Mouse (Mus musculus): Measurements from ENCODE around the gene Snx1.
A peak's percentile ranks its signal among the peaks of the same experiment; 100 is the strongest.

The Snx1 gene

GRCm38 (mm10) chr9:66088411-66088810 is 38.0 kb downstream of the Snx1 start:
- DNase-seq (ENCODE audit: low spot score), result peak; percentile 76

DNA sequence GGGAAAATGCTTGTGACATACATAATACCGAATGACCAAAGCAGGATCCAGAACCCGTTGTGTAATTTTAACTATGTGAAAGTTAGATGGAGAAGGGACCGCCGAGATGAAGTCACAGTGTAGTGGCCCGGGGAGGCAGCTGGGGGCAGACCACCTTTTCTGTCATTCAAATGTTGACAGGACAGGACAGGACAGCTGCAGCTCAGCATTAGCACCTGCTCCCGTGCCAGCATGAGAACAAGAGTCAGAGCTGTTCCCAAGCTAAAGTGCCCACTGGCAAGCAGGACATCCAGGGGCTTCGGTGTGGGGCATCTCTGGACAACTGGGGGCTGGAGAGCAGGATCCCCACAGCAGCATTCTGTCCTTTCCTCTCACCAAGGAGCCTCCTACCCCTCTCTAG is 39.3 kb downstream of the Snx1 start:
- DNase-seq (ENCODE audit: low spot score), result no peak

GRCm38 (mm10) chr9:66084171-66084570 is 42.2 kb downstream of the Snx1 start:
- DNase-seq (ENCODE audit: low spot score), result no peak

DNA sequence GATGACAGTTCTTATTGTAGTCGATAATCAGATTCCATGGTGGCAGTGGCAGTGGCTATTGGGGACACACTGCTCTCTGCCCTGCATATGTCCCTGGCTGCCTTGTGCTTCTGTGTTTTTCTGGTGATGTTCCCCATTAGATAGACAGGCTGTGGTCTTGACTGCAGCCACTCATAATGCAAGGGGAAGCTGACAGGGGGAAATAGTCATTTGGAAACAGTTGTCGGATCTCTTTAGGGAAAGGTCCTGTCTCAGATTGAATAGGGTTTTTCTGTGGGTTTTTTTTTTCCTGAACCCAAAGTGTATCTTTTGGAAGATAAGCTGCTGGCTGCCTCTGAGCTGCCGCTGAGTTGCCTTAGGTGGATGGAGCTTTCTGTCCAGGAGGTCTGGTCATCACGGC is 44.4 kb downstream of the Snx1 start:
- no peak for DNase-seq (ENCODE audit: low spot score)

GRCm38 (mm10) chr9:66080804-66081459 is 45.5 kb downstream of the Snx1 start:
- no peak for DNase-seq (ENCODE audit: low spot score)

- no peak for DNase-seq (ENCODE audit: low spot score)
Measured at GRCm38 (mm10) chr9:66078493-66078892, 47.9 kb downstream of the Snx1 start.

DNA sequence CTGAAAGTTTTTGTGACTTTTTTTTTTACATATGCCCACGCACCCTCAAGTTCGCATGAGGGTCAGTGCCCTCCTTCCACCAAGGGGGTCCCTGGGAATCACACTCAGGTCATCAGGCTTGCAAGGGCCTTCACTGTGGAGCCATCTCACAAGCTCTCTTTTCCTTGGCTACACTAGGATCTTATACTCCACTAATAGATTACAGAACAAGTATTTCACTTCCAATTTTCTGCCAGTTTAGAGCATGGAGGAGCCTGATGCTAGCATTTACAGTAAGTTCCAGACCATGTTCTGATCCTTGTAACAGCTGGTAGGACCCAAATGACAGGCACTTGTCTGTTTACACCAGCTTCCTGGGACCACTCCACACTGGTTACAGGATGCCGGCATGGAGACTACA is 48.3 kb downstream of the Snx1 start:
- DNase-seq (ENCODE audit: low spot score), result no peak

- DNase-seq (ENCODE audit: low spot score), result no peak
Measured at GRCm38 (mm10) chr9:66072754-66073153, 53.6 kb downstream of the Snx1 start.

- DNase-seq (ENCODE audit: low spot score), result no peak
Measured at GRCm38 (mm10) chr9:66070151-66070550, 56.2 kb downstream of the Snx1 start.

DNA sequence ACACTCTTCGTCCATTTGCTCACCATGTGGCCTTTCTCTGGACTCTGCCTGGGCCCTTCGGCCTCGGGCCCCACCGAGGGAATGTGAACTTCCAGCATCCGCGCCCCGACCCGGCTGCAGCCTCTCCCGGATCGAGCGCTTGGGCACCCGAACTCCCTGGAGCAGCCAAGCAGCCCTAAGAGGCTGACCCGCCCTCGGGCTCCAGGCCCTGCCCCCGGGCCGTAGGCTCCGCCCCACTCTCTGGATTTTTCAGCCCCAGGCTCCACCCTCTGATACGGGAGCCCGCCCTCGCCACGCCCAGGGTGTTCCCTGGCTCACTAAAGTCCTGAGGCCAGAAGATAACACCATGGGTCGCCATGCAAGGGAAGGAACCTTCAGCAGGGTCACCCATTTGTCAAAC is 56.8 kb downstream of the Snx1 start, which contains the start of gene Snx22:
Gene Snx22, minus strand, starts transcription at position 137 of the 400 bp plus-strand sequence.
- DNase-seq (ENCODE audit: low spot score), result peak; percentile 89

DNA sequence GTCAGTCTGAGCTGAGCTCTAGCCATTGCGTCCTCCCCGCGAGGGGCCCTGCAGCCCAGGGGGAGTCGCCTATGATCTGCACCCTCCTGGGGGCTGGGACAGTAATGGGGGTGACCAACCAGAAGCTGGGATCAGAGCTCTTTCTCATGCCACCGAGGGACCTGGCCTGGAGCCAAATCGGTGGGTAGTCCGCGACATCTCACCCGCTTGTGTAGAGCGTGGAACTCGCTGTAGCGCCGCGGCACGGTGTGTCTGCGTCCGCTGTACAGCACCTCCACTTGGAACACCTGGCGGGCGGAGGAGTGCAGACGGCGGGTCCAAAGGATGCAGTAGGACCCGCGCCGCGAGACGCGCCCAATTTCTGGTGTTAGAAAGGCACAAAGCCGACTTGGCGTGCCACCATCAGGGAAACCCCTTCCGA is 57.4 kb downstream of the Snx1 start:
- peak; percentile 37 for DNase-seq (ENCODE audit: low spot score)

DNA sequence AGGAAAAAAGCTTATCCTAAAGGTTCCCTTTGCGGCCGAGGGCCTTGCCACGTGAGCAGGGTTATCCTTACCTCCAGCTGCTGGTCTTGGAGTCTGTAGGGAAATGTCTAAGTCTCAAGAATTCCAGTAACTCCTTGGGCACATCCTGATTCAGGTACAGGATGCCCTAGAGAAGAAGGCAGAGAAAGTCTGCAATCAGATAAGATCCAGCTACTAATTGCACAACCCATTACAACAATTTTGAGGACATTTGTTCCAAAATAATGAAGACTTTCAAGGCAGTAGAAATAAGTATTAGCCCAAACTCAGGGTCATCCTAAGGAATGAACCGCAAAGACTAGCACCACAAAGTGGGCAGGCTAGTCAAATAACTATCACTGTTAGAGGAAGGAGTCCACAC is 58.3 kb downstream of the Snx1 start:
- DNase-seq (ENCODE audit: low spot score), result no peak

GRCm38 (mm10) chr9:66067542-66067941 is 58.8 kb downstream of the Snx1 start:
- DNase-seq (ENCODE audit: low spot score), result peak; percentile 69

DNA sequence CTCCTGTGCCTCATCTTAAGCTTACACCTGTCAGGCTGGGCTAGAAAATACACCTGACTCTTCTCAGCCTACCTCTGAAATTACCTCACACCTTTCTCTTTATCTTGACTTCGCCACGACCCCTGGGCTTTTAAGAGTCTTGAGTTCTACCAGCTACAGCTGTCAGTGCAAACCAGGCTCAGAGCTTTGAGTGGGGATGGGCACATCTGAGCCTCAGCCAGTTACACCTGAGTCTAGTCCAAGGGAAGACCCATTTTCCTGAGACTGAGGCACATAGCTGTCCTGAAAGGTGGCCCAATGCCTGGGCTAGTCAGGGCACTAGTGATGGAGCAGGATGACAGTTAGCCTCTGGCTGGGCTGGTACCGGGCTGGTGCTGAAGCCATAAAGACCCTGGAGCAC is 59.6 kb downstream of the Snx1 start:
- no peak for DNase-seq (ENCODE audit: low spot score)

DNA sequence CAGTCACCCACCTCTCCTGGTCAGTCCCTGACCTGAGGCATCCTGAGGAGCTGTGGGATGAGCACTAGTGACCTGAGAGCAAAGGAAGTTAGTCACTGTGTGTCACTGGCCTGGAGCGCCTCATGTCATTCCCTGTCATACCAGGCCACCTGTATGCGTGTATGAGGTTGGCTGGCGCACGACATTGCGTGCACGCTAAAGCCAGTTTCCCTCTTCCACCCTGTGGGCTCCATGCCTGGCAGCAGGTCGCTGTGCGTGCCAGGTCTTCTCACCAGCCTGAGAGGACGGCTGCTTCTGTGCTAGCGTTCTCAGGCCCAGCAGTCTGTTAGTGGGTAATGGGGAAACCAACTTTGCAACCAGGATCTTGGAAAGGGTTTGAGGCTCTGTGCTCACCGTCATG is 62.1 kb downstream of the Snx1 start:
- no peak for DNase-seq (ENCODE audit: low spot score)

DNA sequence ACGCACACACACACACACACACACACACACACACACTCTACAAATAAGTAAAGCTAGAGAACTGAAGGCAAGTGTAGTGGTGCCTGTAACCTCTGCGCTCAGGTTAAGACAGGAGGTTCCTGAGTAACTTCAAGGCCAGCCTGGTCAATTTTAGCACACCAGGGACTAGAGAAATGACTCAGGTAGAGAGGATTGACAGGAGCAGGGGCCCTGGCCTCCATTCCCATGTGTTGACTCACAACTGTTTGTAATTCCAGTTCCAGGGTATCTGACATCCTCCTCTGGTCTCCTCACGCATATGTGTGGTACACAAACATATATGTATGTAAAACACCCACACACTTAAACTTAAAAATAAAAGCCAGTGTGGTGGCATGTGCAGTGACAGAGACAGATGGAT is 62.9 kb downstream of the Snx1 start:
- DNase-seq (ENCODE audit: low spot score), result no peak

- DNase-seq (ENCODE audit: low spot score), result no peak
Measured at GRCm38 (mm10) chr9:66061656-66062055, 64.7 kb downstream of the Snx1 start.

DNA sequence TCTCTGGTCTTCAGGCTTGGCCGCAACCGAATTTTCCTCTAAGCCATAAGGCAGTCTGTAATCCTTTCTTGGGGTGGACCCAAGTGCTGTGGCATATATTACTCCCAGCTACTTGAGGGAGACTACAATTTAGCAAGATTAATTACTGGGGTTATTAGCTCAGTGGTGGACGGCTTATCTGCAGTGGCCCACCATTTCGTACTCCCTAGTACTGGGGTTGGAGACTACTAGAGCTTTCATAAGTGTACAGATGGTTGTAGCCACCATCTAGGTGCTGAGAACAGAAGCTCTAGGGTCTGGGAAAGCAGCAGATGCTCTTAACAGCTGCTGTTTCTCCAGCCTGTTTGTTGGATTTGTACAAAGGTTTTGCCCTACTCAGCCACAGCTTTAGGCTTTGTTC is 65.4 kb downstream of the Snx1 start:
- DNase-seq (ENCODE audit: low spot score), result peak; percentile 59

DNA sequence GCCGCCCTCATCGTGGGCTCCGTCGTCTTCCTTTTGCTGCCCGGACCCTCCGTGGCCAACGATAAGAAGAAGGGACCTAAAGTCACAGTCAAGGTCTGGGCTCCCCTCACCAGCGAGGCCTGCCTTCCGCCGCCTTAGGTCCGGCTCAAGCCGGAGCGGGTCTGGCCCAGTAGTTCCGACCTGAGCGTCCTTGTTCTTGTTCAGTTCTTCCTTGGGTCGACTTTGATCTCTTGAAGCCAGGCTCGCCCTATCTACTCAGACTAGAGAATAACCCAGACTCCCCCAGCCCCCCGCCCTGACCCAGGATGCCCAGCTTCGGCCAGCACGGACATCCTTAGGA is 66.1 kb downstream of the Snx1 start:
- DNase-seq (ENCODE audit: low spot score), result no peak

GRCm38 (mm10) chr9:66059583-66060307 is 66.6 kb downstream of the Snx1 start, which contains the start of gene Ppib:
Gene Ppib, plus strand, starts transcription at chr9:66060222.
- DNase-seq (ENCODE audit: low spot score), result peak; percentile 98

DNA sequence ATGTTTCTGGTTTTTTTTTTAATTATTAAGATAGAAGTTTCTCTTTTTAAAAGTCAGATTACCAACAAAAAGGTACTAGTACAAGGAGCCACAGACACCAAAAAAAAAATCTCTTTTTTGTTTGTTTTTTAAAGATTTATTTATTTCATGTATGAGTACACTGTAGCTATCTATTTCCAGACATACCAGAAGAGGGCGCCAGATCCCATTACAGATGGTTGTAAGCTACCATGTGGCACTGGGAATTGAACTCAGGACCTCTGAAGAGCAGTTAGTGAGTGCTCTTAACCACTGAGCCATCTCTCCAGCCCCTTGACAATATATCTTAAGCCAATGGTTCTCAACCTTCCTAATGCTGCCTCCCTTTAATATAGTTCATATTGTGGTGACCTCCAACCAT is 72.8 kb downstream of the Snx1 start:
- no peak for DNase-seq (ENCODE audit: low spot score)

- DNase-seq (ENCODE audit: low spot score), result no peak
Measured at GRCm38 (mm10) chr9:66052731-66053130, 73.7 kb downstream of the Snx1 start.

GRCm38 (mm10) chr9:66051493-66051892 is 74.9 kb downstream of the Snx1 start:
- no peak for DNase-seq (ENCODE audit: low spot score)

Measured in retina, embryonic 14.5 days (tissue).